Mouse (Mus musculus) lung, embryonic 14.5 days (tissue): ENCODE results near the gene Ccdc93. TPM values are rescaled to one million over a fixed set of nuclear protein-coding genes. Genes with fewer than 3 reads are reported as not detected.

Experiments
- ATAC-seq: fragments of 200-750 bp; cut with Nextera tagmentation; 2 replicates; pipeline ENCODE4 v1.8.0; 2017; ENCODE audit warnings: mild to moderate bottlenecking, moderate TSS enrichment, moderate library complexity; ENCODE audit not compliant: insufficient read depth
- DNase-seq: peaks from one replicate; pipeline ENCODE4 v3.0.0-alpha.2; 2015
- H3K27ac ChIP-seq: fragments of 300-500 bp; sonication (generic); 2 replicates; pipeline ENCODE4 v1.5.1; 2014; ENCODE audit warnings: low read depth, mild to moderate bottlenecking, moderate library complexity
- H3K27me3 ChIP-seq: fragments of 300-500 bp; sonication (generic); 2 replicates; pipeline ENCODE4 v1.6.1; 2014; ENCODE audit warnings: low read length, control low read depth; ENCODE audit not compliant: insufficient read depth
- H3K36me3 ChIP-seq: fragments of 300-500 bp; sonication (generic); 2 replicates; pipeline ENCODE4 v1.6.1; 2014; ENCODE audit warnings: control low read depth; ENCODE audit not compliant: insufficient read depth
- H3K4me1 ChIP-seq: fragments of 300-500 bp; sonication (generic); 2 replicates; pipeline ENCODE4 v1.6.1; 2014; ENCODE audit warnings: antibody characterized with exemption, control low read depth; ENCODE audit not compliant: insufficient read depth
- H3K4me2 ChIP-seq: fragments of 300-500 bp; sonication (generic); 2 replicates; pipeline ENCODE4 v1.6.1; 2014; ENCODE audit warnings: mild to moderate bottlenecking
- H3K4me3 ChIP-seq: fragments of 300-500 bp; sonication (generic); 2 replicates; pipeline ENCODE4 v1.5.1; 2014; ENCODE audit warnings: low read depth, low read length
- H3K9ac ChIP-seq: fragments of 300-500 bp; sonication (generic); 2 replicates; pipeline ENCODE4 v1.6.1; 2014
- H3K9me3 ChIP-seq: fragments of 300-500 bp; sonication (generic); 2 replicates; pipeline ENCODE4 v1.6.1; 2016; ENCODE audit warnings: low read depth, low read length, control low read depth
- CTCF ChIP-seq: IDR thresholded peaks from 2 replicates; pipeline ENCODE4 v1.5.1; 2016; ENCODE audit warnings: antibody characterized with exemption, low read depth
- WGBS: fragments of 180-500 bp; shearing (Covaris S2); extraction: QIAGEN DNeasy Blood & Tissue Kit; methylation state at CpG from one replicate; pipeline ENCODE4 v1.1.7; 2014; 5-methylcytosine and 5-hydroxymethylcytosine counted together
- polyA plus RNA-seq: library from polyadenylated mRNA; unstranded; fragments of >200 nt; fragmentation: Nextera tagmentation; extraction: Ambion mirVana; gene quantifications from 2 replicates; pipeline ENCODE4 v1.2.1, GENCODE M21; 2014

The Ccdc93 gene
- polyA plus RNA-seq, 1 experiment from 2014 or later, result 8.8 TPM

GRCm38 (mm10) chr1:121447216-121447615 is 16.4 kb downstream of the Ccdc93 start:
- Histone ChIP-seq H3K9ac (no peak overlapping the region), H3K4me2 (no peak overlapping the region), H3K36me3 (peaks cover 47% of the 10 kb centered on the region), H3K4me1 (no peaks in the 10 kb centered on the region), H3K27me3 (no peaks in the 10 kb centered on the region), H3K27ac (no peak overlapping the region), H3K4me3 (no peak overlapping the region), H3K9me3 (no peaks in the 10 kb centered on the region)
- no peak for TF ChIP-seq CTCF
- no peak for ATAC-seq
- no peak for DNase-seq
- 93% methylated on average over 10 of the region's 10 CpGs for WGBS

DNA sequence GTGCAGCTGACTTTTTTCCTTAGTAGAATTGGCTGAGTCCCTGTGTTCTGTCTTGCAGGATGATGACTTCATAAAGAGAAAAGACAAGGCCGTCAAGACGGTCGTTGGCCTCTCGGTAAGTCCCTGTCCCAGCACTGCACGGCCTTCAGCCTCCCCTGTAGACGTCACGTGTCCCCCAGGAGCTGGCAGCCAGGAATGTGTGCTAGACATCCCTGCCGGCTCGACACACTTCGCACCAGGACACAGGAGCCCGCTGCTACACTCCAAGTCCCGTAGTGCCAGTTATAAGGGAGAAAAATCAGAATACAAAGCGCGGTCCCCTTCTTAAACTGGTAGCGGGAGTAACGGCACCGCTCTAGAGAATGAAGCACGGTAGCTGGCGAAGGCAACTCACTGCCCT is 17.3 kb downstream of the Ccdc93 start:
- no peak for ATAC-seq
- Histone ChIP-seq H3K4me3 (no peak overlapping the region), H3K36me3 (peaks cover 40% of the 10 kb centered on the region; the same call in 1 of the 2 replicates), H3K9ac (no peak overlapping the region), H3K27me3 (no peaks in the 10 kb centered on the region), H3K9me3 (no peaks in the 10 kb centered on the region), H3K4me1 (no peaks in the 10 kb centered on the region), H3K4me2 (no peak overlapping the region), H3K27ac (no peak overlapping the region)
- TF ChIP-seq CTCF, result no peak
- DNase-seq, result no peak
- 88% methylated on average over 19 of the region's 19 CpGs for WGBS

GRCm38 (mm10) chr1:121451009-121451408 is 20.2 kb downstream of the Ccdc93 start:
- H3K4me1 ChIP-seq, result no peaks in the 10 kb centered on the region
- ATAC-seq, result no peak
- no peak overlapping the region for H3K9ac ChIP-seq
- H3K4me2 ChIP-seq, result no peak overlapping the region
- no peaks in the 10 kb centered on the region for H3K27me3 ChIP-seq
- H3K9me3 ChIP-seq, result no peaks in the 10 kb centered on the region
- H3K36me3 ChIP-seq, result peaks cover 21% of the 10 kb centered on the region; the same call in 1 of the 2 replicates
- WGBS, result 80% methylated on average over 7 of the region's 7 CpGs
- TF ChIP-seq CTCF, result no peak
- no peak overlapping the region for H3K4me3 ChIP-seq
- DNase-seq, result no peak
- H3K27ac ChIP-seq, result no peak overlapping the region

DNA sequence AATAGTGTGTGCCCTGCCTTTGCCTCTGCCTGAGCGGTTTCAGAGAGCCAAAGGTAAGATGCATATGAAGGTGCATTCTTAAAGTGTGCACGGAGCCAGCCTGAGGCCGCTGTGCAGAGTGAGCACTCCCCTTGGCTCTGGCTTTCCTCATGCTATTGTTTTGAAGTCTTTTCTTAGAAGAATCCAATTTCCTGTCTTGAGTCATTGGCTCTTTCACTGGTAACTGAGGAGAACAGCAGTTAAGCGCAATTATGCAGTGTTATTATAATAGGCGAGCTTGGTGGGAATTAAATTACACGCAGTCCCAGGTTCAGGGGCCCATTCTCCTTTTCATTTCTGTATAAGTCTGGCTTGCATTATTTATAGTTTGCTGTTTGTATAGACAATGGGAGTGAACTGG is 21.6 kb downstream of the Ccdc93 start:
- Histone ChIP-seq H3K27me3 (no peaks in the 10 kb centered on the region), H3K9ac (no peak overlapping the region), H3K4me3 (no peak overlapping the region), H3K4me1 (no peaks in the 10 kb centered on the region), H3K4me2 (no peak overlapping the region), H3K27ac (no peak overlapping the region), H3K36me3 (peaks cover 13% of the 10 kb centered on the region; the same call in 1 of the 2 replicates), H3K9me3 (no peaks in the 10 kb centered on the region)
- no peak for ATAC-seq
- WGBS, result 80% methylated on average over 6 of the region's 6 CpGs
- no peak for TF ChIP-seq CTCF
- DNase-seq, result no peak

DNA sequence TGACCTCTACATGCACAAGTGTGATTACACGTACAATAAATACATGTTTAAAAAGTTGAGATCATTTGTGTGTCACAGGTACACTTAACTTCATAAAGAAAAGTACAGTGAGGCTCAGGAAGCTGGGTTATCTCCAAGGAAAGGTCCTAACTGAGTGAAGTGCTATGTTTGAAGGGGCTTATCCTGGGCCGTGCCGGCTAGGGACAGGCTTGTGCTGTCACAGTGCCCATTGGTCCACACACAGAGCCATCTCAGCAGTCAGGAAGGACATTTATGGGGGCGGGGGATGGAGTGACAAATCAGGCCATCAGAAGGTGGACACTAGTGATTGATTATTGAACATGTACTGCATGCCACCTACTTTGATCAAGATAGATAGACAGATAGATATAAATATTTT is 22.2 kb downstream of the Ccdc93 start:
- ATAC-seq (no peak), DNase-seq (no peak)
- no peaks in the 10 kb centered on the region for H3K4me1 ChIP-seq
- no peaks in the 10 kb centered on the region for H3K27me3 ChIP-seq
- TF ChIP-seq CTCF, result no peak
- H3K36me3 ChIP-seq, result peaks cover 12% of the 10 kb centered on the region; the same call in 1 of the 2 replicates
- no peak overlapping the region for H3K4me3 ChIP-seq
- no peak overlapping the region for H3K27ac ChIP-seq
- H3K9me3 ChIP-seq, result no peaks in the 10 kb centered on the region
- H3K9ac ChIP-seq, result no peak overlapping the region
- no peak overlapping the region for H3K4me2 ChIP-seq
- 85% methylated on average over 4 of the region's 4 CpGs for WGBS

GRCm38 (mm10) chr1:121454951-121455350 is 24.1 kb downstream of the Ccdc93 start:
- DNase-seq (no peak), ATAC-seq (no peak)
- WGBS, result 60% methylated on average over 6 of the region's 6 CpGs
- Histone ChIP-seq H3K27ac (no peak overlapping the region), H3K27me3 (no peaks in the 10 kb centered on the region), H3K36me3 (peaks cover 3% of the 10 kb centered on the region; the same call in 1 of the 2 replicates), H3K9ac (no peak overlapping the region), H3K4me2 (no peak overlapping the region), H3K4me3 (no peak overlapping the region), H3K9me3 (no peaks in the 10 kb centered on the region), H3K4me1 (no peaks in the 10 kb centered on the region)
- no peak for TF ChIP-seq CTCF

DNA sequence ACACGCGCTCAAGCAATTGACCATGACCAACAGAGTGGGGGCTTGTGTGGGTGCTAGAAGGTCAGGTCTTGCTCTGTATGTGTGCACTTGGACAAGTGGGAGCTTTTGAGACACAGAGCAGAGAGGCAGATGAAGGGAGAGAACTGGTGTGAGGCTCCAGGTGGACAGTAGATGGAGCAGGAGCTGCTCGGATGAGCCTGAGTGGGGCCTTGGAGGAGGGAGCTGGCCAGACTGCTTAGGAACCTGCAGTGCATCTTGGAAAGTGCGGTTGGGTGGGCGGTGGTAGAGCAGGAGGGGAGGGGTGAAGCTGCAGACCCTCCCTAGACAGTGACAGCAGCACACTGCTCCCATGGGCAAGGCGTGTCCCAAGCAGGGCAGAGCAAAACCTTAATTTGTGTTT is 29.2 kb downstream of the Ccdc93 start:
- Histone ChIP-seq H3K27me3 (no peaks in the 10 kb centered on the region), H3K9me3 (no peaks in the 10 kb centered on the region), H3K36me3 (peaks cover 12% of the 10 kb centered on the region; the same call in 1 of the 2 replicates), H3K9ac (no peak overlapping the region), H3K27ac (no peak overlapping the region), H3K4me3 (no peak overlapping the region), H3K4me1 (no peaks in the 10 kb centered on the region), H3K4me2 (no peak overlapping the region)
- TF ChIP-seq CTCF, result no peak
- WGBS, result 60% methylated on average over 6 of the region's 6 CpGs
- ATAC-seq, result no peak; the same call in 1 of the 2 replicates
- DNase-seq, result no peak

GRCm38 (mm10) chr1:121461895-121462294 is 31.0 kb downstream of the Ccdc93 start:
- Histone ChIP-seq H3K4me3 (no peak overlapping the region), H3K27ac (no peak overlapping the region), H3K4me2 (no peak overlapping the region), H3K36me3 (peaks cover 12% of the 10 kb centered on the region; the same call in 1 of the 2 replicates), H3K9me3 (no peaks in the 10 kb centered on the region), H3K4me1 (no peaks in the 10 kb centered on the region), H3K27me3 (no peaks in the 10 kb centered on the region), H3K9ac (no peak overlapping the region)
- no peak for ATAC-seq
- 80% methylated on average over 7 of the region's 7 CpGs for WGBS
- TF ChIP-seq CTCF, result no peak
- no peak for DNase-seq
